Mouse (Mus musculus) G1E (cell line): ENCODE results near the gene Prune1. TPM values are rescaled to one million over a fixed set of nuclear protein-coding genes. Genes with fewer than 3 reads are reported as not detected.

Source experiments
- ATAC-seq: 2 replicates; pipeline ENCODE4 v1.8.0; 2016; ENCODE audit warnings: mild to moderate bottlenecking; ENCODE audit not compliant: insufficient number of reproducible peaks, poor library complexity, low FRiP score, severe bottlenecking; ENCODE audit errors: extremely low read depth
- DNase-seq: peaks from one replicate; pipeline ENCODE4 v3.0.0; 2012; ENCODE audit warnings: low spot score
- H3K27me3 ChIP-seq: 2 replicates; pipeline ENCODE4 v1.6.1; 2012; ENCODE audit warnings: mild to moderate bottlenecking, low read length, inconsistent platforms; ENCODE audit not compliant: insufficient read depth
- H3K36me3 ChIP-seq: replicated peaks from 2 replicates; pipeline ENCODE3; 2012; ENCODE audit warnings: mild to moderate bottlenecking, inconsistent platforms
- H3K4me1 ChIP-seq: 2 replicates; pipeline ENCODE4 v1.6.1; 2012; ENCODE audit warnings: low read depth, low read length, inconsistent platforms, mixed read lengths; ENCODE audit not compliant: insufficient read depth
- H3K4me3 ChIP-seq: 2 replicates; pipeline ENCODE4 v1.5.1; 2012; ENCODE audit warnings: low read depth, mild to moderate bottlenecking, inconsistent platforms, low read length, moderate library complexity, mixed read lengths
- H3K9me3 ChIP-seq: replicated peaks from 2 replicates; pipeline ENCODE4 v1.6.1; 2012; ENCODE audit warnings: inconsistent platforms
- CTCF ChIP-seq: IDR thresholded peaks from 2 replicates; pipeline ENCODE4 v1.5.1; 2012; ENCODE audit warnings: low read depth, low read length, inconsistent platforms, mixed read lengths
- GATA1 ChIP-seq: IDR thresholded peaks from 2 replicates; pipeline ENCODE4 v1.6.1; 2012; ENCODE audit warnings: borderline replicate concordance, low read length, inconsistent platforms, mixed read lengths
- GATA2 ChIP-seq: IDR thresholded peaks from 2 replicates; pipeline ENCODE4 v1.6.1; 2012; ENCODE audit warnings: low read depth, low read length, inconsistent platforms, borderline replicate concordance
- POLR2AphosphoS5 ChIP-seq: IDR thresholded peaks from 2 replicates; pipeline ENCODE4 v1.6.1; 2012; ENCODE audit warnings: low read depth, low read length, inconsistent platforms; ENCODE audit not compliant: insufficient replicate concordance
- TAL1 ChIP-seq: conservative IDR thresholded peaks from 2 replicates; pipeline ENCODE4 v1.6.1; 2012; ENCODE audit warnings: low read depth, low read length, inconsistent platforms, mixed read lengths
- polyA plus RNA-seq: library from polyadenylated mRNA; stranded (reverse); fragments of >175 nt; gene quantifications from 2 replicates; pipeline ENCODE4 v1.2.3, GENCODE M21; 2012
- total RNA-seq, 2 experiments: library from RNA; stranded (forward) in 1 of 2; stranded (reverse) in 1 of 2; fragments of 200-1000 nt in 1 of 2; fragments of >200 nt in 1 of 2; fragmentation: Nextera tagmentation in 1 of 2; gene quantifications; 2 replicates each; pipeline ENCODE4 v1.2.3; 2014 to 2017

Prune1 gene
- total and polyA plus RNA-seq, 3 experiments: 4.8 to 33.5 (median 15.1) TPM

- no peaks in the 10 kb centered on the region for H3K9me3 ChIP-seq
- H3K4me3 ChIP-seq: peak overlapping the region; percentile 78
- peak; percentile 82 for DNase-seq
- ATAC-seq: peak; percentile 19; the same call in 1 of the 2 replicates
- no peaks in the 10 kb centered on the region for H3K27me3 ChIP-seq
- peaks cover 58% of the 10 kb centered on the region for H3K36me3 ChIP-seq
- TF ChIP-seq TAL1 (no peak), GATA2 (no peak), GATA1 (no peak), POLR2AphosphoS5 (no peak), CTCF (no peak)
- peaks cover 56% of the 10 kb centered on the region for H3K4me1 ChIP-seq
Observed at GRCm38 (mm10) chr3:95229781-95230494, 51.9 kb downstream of the Prune1 start.

GRCm38 (mm10) chr3:95228894-95229780 is 52.7 kb downstream of the Prune1 start:
- TF ChIP-seq GATA1 (no peak), GATA2 (no peak), CTCF (no peak), TAL1 (no peak), POLR2AphosphoS5 (no peak)
- Histone ChIP-seq H3K36me3 (peaks cover 55% of the 10 kb centered on the region), H3K27me3 (no peaks in the 10 kb centered on the region), H3K4me3 (peak overlapping the region; percentile 78), H3K4me1 (peaks cover 59% of the 10 kb centered on the region), H3K9me3 (no peaks in the 10 kb centered on the region)
- ATAC-seq (no peak), DNase-seq (peak; percentile 52)

GRCm38 (mm10) chr3:95228148-95228893 is 53.6 kb downstream of the Prune1 start, which contains the start of gene Cdc42se1:
Cdc42se1 (plus strand) TSS chr3:95228732.
- no peaks in the 10 kb centered on the region for H3K27me3 ChIP-seq
- no peaks in the 10 kb centered on the region for H3K9me3 ChIP-seq
- H3K36me3 ChIP-seq: peaks cover 54% of the 10 kb centered on the region
- DNase-seq (peak; percentile 95), ATAC-seq (peak; percentile 61)
- H3K4me3 ChIP-seq: peak within 1 kb of the TSS; percentile 78
- TF ChIP-seq GATA2 (no peak), TAL1 (no peak), CTCF (no peak), GATA1 (no peak), POLR2AphosphoS5 (no peak)
- peaks cover 57% of the 10 kb centered on the region for H3K4me1 ChIP-seq

GRCm38 (mm10) chr3:95227214-95227613 is 54.7 kb downstream of the Prune1 start:
- Histone ChIP-seq H3K4me3 (no peak overlapping the region), H3K36me3 (peaks cover 54% of the 10 kb centered on the region), H3K9me3 (no peaks in the 10 kb centered on the region), H3K27me3 (no peaks in the 10 kb centered on the region), H3K4me1 (peaks cover 51% of the 10 kb centered on the region)
- ATAC-seq (no peak), DNase-seq (no peak)
- TF ChIP-seq POLR2AphosphoS5 (no peak), CTCF (no peak), GATA2 (no peak)

GRCm38 (mm10) chr3:95224295-95224694 is 57.6 kb downstream of the Prune1 start:
- TF ChIP-seq GATA2 (no peak), POLR2AphosphoS5 (no peak), TAL1 (no peak), CTCF (no peak), GATA1 (no peak)
- no peak overlapping the region for H3K4me3 ChIP-seq
- ATAC-seq (no peak), DNase-seq (no peak)
- peaks cover 31% of the 10 kb centered on the region for H3K4me1 ChIP-seq
- no peaks in the 10 kb centered on the region for H3K9me3 ChIP-seq
- peaks cover 61% of the 10 kb centered on the region for H3K36me3 ChIP-seq
- H3K27me3 ChIP-seq: no peaks in the 10 kb centered on the region

GRCm38 (mm10) chr3:95223041-95223440 is 58.8 kb downstream of the Prune1 start:
- no peaks in the 10 kb centered on the region for H3K9me3 ChIP-seq
- no peak overlapping the region for H3K4me3 ChIP-seq
- no peak for DNase-seq
- H3K27me3 ChIP-seq: no peaks in the 10 kb centered on the region
- H3K36me3 ChIP-seq: peaks cover 64% of the 10 kb centered on the region
- peaks cover 35% of the 10 kb centered on the region for H3K4me1 ChIP-seq
- no peak for TF ChIP-seq GATA1
- no peak for TF ChIP-seq GATA2
- no peak for TF ChIP-seq CTCF
- no peak for TF ChIP-seq POLR2AphosphoS5
- no peak for TF ChIP-seq TAL1
- ATAC-seq: no peak
